Mouse (Mus musculus): ENCODE data around the gene Kremen1. TPM values are rescaled to one million over a fixed set of nuclear protein-coding genes. Genes with fewer than 3 reads are reported as not detected.

Gene Kremen1
- total RNA-seq, 2 experiments from 2014 or later, result 99.8 to 106 TPM

DNA sequence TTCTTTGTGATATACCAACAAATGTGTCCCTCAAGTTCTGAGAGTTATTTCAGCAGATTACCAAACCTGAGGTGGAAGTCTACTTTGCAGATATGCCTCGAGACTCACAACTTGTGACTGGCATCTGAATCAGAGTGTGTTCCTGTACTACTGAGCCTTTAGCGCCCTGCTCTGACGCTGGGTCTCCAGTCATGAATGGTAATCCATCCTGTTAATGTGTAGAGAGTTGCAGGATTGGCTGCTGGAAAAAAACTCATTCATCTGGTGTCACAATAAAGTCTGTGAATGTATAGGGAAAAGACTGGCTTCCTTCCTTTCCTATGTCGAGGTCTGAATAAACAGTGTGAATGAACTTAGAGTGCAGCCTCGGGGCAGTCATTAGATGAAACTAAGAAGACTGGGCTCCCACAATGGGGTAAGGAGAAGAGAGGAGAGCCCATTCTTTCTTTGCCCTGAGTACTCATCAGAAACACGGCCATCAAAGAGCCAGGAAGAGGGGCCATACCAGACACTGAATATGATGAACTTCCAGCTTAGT lies 41.4 kb downstream of the Kremen1 start:
- DNase-seq (ENCODE audit: low spot score in 2 of 2), result no peak

DNA sequence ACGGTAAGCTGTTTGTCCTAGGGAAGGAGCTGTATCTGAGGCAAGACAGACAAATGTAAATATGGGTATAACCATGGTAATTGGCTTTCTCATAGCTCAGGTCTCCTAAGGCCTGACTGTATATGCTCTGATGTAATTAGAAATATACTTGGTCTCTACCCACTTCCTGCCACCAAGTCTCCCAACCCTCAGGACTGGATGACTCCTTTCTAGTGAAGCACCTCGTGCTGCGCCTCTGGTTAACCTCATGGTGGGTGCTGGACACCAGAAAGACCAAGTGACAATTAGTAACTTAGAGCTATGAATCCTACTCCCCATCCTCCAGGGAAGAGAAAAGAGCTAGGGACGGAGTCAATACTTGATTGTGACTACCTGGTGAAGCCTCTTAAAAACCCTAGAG lies 42.0 kb downstream of the Kremen1 start:
- DNase-seq (ENCODE audit: low spot score in 2 of 2), result no peak

DNA sequence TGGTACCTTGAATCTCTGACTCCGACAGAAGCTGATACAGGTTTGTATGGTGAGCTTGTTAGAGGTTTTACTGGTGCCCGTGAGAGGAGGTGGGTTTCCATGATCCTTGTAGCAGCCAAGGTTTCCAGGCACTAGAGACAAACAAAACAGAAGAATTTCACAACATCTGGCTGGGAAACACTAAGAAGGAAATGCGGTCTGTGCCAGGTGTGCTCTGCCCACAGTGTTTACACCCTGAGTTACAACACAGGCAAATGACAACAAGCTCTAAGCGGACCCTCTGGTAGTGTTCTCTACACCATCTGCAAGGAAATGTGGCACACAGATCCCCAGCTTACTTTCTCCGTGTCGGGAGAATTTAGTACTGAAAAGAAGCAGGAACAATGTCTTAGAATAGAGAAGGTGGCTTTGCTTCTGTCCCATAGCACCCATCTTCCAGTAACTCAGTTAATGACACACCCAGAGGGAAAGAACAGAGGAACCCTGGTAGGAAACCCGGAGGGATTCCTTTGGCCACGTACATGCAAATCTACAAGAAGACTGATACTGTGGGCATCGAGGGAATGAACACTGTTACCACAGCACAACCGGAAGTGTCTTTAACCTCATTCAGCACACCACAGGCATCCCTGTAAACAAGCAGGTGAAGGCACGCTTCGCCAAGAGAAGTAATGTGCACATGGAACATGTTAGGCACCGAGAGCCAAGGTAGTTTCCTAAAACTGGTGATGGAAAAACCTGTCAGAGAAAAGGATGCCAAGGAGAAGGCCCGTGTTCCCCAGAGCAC lies 45.8 kb downstream of the Kremen1 start:
- no peak for DNase-seq (ENCODE audit: low spot score in 2 of 2)

DNA sequence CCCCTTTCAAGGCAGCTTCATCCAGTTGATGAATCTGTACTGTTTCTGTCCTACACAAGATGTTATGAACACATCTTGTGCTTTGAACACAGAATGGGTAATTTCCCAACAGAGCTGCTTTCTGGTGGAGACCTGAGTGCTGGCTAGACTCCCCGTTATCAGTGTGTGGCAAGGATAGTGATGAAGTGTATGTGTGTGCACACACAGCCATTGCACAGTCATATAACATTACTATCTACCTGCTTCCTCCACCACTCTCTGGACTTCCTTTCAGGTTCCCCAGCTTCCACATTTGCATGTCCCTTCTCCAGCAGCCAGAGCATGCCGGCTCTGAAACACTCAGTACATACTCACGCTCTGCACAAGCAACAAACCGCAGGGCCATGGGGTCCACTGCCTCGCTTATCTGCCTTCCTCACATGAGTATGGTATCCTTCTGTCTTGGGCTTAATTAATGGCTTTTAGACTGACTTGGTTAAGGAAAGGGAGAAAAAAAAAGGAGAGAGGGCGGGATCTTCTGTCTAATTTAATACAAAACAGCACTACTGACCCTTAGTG lies 46.8 kb downstream of the Kremen1 start:
- no peak for DNase-seq (ENCODE audit: low spot score in 2 of 2)

DNA sequence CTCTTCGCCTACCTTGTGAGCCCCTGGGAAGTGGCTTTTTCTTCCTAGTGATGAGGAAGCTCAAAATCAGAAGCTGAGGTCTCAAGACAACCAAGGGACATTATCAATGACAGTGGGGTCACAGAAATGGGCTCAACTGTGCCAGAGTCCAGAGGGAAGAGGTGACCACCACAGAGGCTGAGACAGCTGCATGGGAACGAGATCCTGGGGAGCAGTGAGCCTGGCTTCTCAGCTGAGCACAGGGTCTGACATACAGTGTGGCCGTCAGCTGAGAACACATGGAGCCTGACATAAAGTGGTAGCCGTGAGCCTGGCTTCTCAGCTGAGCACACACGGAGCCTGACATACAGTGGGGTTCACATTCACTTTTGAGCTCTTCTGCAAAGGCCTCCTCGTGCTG lies 58.3 kb downstream of the Kremen1 start:
- DNase-seq (ENCODE audit: low spot score in 2 of 2), result no peak

DNA sequence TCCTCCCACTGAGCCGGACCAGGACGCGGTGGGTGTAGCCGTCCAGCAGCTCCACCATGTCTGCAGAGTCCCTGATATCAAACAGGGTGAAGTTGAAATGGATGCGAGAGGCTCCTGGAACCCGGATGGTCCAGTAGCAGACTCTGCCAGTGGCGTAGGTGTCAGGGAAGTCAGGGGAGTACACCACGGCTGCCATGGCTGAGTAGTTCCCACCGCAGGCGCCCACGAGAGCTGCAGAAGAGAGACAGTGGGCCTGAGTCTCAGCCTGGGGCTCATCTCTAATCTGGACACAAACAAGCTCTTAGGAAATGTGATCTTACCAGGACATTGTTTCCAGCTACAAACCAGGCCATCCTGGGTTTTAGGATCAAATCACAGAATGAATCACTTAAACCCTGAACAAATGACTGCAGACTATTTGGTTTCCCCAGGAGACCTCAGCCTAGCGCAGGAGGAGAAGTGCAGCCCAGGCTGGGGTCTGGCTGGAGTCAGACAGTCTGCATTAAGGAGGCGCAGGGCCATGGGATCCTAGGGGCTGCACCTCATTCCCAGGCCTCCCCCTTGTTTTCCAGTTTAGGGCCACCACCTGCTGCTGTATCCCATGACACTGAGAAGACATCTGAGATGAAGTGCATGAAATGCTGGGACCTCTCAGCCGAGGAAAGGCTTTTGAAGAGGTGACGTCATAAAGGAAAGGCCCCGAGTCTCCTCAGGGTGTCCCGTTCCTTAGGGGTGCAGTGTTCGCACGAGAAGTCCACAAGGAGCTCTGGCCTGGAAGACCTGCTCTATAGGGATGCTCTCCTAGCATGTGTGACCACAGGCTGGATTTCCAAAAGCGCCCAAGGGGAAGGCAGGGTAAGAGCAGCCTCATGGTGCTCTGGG lies 59.3 kb downstream of the Kremen1 start:
- DNase-seq (ENCODE audit: low spot score in 2 of 2), result no peak

DNA sequence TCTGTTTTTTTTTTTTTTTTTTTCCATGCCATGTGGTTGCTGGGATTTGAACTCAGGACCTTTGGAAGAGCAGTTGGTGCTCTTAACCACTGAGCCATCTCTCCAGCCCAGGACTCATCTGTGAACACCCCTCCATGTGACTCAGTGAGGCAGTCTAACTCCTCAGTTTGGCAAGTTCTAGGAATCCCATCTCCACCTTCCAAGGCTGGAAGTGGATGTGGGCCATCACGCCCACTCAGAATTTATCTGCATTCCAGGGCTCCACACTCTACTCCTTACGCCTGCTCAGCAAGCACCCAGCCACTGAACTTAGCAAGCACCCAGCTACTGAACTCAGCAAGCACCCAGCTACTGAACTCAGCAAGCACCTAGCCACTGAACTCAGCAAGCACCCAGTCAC lies 61.5 kb downstream of the Kremen1 start:
- DNase-seq (ENCODE audit: low spot score in 2 of 2), result no peak

DNA sequence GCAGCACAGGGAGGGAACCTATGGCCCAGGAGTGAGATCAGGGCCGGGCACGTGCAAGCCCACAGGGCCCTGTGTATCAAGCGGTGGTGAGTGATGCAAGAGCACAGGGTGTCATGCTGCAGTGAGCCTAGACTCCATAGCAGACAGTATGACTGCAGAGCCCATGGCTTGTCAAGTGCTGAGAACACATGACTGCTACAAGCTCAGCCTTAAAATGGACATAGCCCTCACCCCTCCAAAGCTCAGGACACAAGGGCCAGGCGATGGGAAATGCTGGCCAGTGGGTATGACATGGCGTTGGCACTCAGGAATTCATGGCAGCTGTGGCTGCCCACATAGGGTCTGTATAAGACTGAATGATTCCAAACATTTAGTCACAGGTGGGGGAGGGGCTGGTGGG lies 64.3 kb downstream of the Kremen1 start:
- no peak for DNase-seq (ENCODE audit: low spot score in 2 of 2)

DNA sequence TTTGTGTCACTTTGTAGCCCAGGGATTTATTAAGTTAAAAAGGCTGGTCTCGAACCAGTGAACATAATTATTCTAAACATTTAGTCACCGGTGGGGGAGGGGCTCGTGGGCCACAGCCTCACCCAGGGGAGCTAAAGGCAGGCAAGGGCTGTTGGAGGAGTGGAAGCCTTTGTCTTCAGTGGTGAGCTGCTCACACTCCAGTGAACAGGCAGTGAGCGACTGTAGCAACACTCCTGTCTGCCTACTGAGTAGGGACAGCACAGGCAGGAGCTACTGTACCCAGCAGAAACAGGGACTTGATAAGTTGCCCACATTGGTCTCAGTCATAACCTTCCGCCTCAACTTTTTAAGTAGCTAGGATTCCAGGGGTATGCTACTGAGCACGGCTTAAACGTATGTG lies 64.8 kb downstream of the Kremen1 start:
- DNase-seq (ENCODE audit: low spot score in 2 of 2), result no peak

DNA sequence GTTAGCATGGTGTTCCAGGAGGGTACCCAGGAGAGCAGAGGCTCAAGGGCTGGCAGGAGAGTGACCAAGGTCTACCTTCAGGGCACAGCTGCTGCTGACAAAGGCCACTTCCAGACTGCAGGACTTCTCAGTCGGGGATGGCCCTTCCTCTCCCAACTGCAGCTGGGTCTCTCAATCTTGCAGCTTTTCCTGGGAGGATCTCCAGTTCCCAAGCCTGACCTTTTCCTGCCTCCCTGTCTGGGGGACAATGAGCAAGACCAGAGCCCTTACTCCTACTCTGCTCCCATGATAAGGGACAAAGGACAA lies 67.8 kb downstream of the Kremen1 start:
- DNase-seq (ENCODE audit: low spot score in 2 of 2), result no peak

DNA sequence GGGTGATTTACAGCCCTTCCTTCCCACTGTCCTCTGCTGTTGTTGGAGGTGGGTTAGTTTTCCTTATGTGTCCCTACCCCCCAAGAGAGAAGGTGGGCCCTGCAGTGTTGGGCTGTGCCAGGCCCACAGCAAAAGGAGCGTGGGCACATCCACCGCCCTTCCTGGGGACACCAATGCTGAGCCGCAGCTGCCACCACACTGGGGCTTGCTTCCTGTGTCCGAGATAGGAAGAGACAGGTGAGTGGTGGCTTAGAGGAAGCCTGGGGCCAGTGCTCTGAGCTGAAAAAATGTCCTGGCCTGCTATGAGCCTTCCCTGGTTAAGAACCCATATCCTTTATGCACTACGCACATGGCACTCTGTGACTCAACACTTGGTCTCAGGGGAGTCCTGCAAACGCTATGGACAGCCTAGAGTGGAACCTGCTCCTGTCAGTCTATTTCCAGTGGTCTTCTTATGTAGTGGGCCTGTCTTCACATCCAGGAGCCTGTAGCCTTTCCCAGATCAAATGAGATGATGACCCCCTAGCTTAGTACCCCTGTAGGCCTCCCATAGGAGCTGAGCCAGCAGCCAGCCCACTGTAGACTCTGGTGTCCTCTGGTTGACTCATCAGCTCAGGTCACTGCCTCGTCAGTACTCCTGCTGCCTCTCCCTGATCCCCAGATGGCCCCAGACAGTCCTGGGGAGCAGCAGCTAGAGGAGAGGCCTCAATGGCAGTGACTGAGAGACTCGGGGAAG lies 68.3 kb downstream of the Kremen1 start:
- DNase-seq (ENCODE audit: low spot score in 2 of 2), result no peak

DNA sequence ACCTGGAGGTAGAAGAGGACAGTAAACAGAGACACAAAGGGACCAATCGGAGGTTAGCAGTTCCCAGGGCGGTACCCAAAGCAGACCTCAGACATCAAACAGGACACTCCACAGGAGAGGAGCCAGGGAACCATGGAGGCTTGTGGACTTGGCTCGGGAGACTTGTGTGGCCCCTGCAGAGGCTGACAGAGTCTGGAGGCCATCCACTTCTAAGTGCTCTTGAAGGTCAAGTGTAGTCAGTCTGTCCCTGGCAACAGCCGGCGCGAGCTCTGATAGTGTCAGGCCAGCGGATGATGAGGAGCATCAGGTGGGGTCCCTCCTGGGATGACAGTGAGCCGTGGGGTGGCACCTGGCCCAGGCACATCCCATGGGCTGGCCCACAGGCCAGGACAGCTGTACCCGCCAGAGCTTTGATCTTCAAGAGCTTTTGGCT lies 69.3 kb downstream of the Kremen1 start:
- DNase-seq (ENCODE audit: low spot score in 2 of 2), result peak in 1 of 2 experiments; percentile 49

DNA sequence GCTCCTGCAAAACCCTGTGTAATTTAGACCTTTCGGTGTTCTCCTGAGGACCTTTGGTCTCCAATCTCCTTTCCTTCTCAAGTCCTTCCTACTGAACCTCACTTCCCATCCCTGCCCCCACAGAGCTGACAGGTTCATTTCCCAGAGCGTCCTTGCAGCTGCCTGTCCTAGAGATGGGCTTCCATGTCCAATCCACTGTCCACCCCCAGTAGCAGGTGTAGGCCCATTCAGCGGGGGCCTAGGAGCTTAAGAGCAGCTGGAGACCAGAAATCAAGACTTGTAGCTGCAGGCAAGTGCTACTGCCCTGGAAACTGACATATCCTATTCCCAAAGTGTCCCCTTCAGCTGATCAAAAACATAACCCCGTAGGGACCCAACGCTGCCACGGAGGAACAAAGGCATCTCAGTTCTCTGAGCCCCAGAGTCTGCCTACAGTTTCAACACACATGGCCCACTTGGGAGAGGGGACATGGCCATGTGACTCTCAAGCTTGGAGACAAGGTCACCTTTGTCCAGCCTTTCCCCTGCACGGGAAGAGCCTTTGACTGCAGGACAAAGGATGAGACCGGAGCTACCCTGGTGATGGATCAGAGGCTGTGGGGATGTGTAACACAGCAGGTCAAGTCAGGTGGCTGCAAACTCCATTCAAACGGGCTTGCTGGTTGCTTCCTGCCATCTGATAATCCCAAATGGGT lies 72.0 kb downstream of the Kremen1 start:
- DNase-seq (ENCODE audit: low spot score in 2 of 2), result no peak

DNA sequence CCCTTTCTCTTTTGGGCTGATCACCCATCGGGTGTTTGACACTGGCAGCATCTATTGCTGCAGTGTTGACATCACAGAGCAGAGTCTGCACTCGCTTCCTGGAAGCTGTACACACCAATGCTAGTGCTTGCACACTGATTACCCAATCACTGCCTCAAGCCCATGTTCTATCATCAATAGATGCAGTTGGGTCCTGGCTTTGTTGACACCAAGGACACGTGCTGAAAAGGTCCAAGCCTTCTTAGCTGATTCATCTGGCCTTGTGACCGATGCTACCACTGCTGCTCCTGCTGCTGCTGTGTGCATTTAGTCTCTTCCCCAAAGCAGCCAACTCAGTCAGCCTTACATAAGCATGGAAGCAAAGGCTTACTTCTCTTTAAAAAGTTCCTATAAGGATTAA lies 73.2 kb downstream of the Kremen1 start:
- DNase-seq (ENCODE audit: low spot score in 2 of 2), result no peak

DNA sequence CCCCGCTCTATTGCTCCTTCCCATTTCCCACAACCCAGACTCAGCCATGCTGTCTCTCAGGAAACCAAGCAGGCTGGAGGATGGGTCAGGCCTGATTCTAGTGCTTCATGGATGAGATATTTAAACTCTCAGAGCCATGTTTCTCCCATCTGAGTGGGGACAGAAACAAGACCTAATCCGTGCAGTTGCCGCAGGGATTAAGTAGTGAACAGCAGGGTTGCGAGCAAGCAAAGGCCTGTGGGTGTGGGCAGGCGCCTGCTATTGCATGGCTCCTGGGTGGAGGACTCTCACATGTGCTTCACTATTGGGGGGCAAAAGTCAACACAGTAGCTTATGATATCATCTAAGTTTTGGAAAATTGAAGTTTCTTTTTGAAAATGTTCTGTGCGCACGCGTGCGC lies 76.5 kb downstream of the Kremen1 start:
- DNase-seq (ENCODE audit: low spot score in 2 of 2), result no peak

DNA sequence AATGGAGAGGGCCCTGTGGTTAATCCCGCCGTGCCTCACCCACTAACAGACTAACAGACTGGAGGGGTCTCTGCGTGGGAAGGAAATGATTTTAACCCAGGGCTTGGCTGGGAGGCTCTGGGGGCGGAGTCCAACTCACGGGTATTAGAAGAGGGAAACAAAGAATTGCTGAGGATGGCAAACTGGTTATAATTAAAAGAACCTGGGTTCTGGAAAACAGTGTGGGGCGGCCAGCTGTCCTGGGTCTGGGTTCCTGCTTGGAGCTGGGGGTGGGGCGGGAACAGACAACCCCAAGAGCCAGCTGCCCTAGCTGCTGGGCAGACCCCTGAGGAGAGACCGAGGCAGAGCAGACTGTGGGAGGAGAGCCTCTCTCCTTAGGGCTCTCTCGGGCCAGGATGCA lies 77.1 kb downstream of the Kremen1 start:
- no peak for DNase-seq (ENCODE audit: low spot score in 2 of 2)

DNA sequence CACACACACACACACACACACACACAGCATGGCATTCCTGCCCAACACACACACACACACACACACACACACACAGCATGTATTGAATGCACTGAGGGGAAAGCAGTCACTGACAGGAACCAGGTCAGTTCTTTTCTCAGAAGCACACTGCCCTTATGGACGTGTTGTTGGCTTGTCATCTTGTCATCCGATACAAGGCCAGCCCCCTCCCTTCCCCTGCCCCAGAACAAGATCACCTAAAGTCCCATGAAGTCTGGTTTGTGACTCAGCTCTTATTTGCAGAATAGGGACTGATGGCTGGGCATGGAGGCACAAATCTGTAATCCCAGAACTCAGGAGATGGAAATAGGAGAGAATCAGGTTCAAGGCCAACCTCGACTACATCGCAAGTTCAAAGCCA lies 78.5 kb downstream of the Kremen1 start:
- DNase-seq (ENCODE audit: low spot score in 2 of 2), result no peak

DNA sequence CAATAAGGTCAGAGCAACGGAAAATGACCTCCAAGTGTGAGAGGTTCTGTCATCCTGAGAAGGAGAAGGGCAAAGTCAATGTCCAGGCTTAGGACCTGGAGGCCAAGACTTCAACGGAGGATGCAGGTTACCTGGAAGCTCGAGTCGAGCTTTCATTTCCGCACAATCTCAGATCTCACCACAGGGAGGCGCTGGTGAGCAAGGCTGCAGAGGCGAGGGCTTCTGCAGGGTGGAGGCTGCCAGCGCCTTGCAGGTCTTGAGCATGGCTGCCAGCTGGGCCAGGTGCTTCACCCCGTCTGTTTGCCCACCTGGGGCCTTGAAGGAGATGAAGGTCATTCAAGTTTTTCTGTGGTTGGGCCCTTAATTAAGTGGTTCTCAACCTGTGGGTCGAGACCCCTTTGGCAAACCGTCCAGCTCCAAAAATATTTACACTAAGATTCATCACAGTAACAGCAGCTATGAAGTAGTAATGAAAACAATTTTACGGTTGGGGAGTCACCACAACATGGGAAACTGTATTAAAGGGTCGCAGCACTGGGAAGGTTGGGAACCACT lies 79.4 kb downstream of the Kremen1 start:
- peak; percentile 69 to 79 for DNase-seq (ENCODE audit: low spot score in 2 of 2)

DNA sequence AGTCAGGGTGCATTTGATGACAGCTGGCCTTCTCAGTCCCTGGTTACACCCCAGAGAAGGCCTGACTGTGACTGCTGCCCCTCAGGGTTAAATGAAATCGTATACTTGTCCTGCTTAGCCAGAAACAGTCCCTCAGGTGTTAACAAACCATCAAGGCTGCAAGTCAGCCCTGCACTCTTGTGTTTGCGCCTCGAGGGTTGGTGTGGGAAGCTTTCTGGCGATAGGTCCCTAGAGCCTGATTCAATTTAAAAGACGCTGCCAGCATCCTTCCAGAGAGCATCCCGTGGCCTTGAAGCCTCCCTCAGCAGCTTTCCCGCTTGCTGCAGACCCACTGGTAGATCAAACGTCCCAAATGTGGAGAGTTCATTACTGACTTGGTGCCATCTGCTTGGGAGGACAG lies 82.0 kb downstream of the Kremen1 start:
- DNase-seq (ENCODE audit: low spot score in 2 of 2), result no peak

DNA sequence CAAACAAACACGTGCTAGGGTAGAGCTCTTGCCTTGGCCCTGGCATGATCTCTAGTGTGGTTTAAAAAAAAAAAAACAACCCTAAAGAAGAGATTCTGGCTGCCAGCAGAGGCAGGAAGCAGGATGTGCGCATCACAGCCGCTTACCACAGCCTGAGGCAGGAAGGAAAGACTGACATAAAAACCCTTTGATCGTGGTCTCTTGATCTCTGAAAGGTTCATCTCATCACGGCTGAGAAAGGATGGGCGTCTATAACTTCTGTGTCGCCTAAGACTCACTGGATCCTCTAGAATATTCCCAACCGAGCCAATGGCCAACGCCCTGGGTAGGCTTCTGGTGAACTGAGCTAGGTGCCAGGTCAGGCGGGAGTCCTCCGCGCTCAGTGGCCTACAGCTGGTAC lies 84.2 kb downstream of the Kremen1 start:
- DNase-seq (ENCODE audit: low spot score in 2 of 2), result no peak

Data from gastrocnemius, postnatal 4 days (tissue).